Mouse (Mus musculus): ENCODE results near the gene Hcar2.

GRCm38 (mm10) chr5:123878056-123878455 lies 12.8 kb upstream of the Hcar2 start:
- TF ChIP-seq CTCF (IDR thresholded peaks at IDR 0.05; ENCODE audit: control insufficient read depth, insufficient read depth, insufficient read length) (no peak), MYOG (IDR thresholded peaks at IDR 0.05; ENCODE audit: control insufficient read depth, extremely low read depth, insufficient read length) (no peak), MAX (IDR thresholded peaks at IDR 0.05) (no peak), FOSL1 (IDR thresholded peaks at IDR 0.05; ENCODE audit: insufficient read depth, low read length, poor library complexity, severe bottlenecking) (no peak)
